Mouse (Mus musculus): ENCODE data around the gene Cd46. TPM values are rescaled to one million over a fixed set of nuclear protein-coding genes. Genes with fewer than 3 reads are reported as not detected.

Cd46 gene
- polyA plus RNA-seq, 1 experiment, result not detected

DNA sequence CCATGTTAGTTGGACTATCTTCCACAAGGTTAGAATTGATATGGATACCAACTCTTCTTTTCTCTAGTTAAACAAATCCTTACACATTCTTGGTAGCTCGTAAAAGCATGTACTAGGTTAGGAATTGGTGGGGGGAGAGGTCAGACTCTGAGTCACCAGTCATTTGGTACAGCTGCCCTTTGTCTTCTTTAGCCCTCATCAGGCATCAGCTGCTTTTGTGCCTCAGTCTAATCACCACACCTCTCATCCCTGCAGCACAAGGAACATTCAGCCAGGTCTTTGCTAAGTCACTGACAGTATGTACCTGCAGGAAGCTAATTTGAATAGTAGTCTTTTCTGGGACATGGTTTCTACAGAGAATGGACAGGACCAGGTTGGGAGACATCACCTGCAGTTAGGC lies 64.5 kb downstream of the Cd46 start:
- H3K4me1 ChIP-seq (ENCODE audit: control insufficient read depth, insufficient read depth, low read length), result no peaks in the 10 kb centered on the region; the same call in 1 of the 2 replicates
- no peak for TF ChIP-seq POLR2A (IDR thresholded peaks at IDR 0.05; ENCODE audit: insufficient read depth, low read depth, low read length)
- TF ChIP-seq CTCF (IDR thresholded peaks at IDR 0.05; ENCODE audit: insufficient read depth, low read depth, low read length), result no peak
- 61% methylated on average over 1 of the region's 1 CpGs for WGBS
- no peak overlapping the region for H3K27ac ChIP-seq (ENCODE audit: insufficient read depth, low read depth, low read length)
- H3K4me3 ChIP-seq (ENCODE audit: insufficient read depth, low read depth, low read length), result no peak overlapping the region

DNA sequence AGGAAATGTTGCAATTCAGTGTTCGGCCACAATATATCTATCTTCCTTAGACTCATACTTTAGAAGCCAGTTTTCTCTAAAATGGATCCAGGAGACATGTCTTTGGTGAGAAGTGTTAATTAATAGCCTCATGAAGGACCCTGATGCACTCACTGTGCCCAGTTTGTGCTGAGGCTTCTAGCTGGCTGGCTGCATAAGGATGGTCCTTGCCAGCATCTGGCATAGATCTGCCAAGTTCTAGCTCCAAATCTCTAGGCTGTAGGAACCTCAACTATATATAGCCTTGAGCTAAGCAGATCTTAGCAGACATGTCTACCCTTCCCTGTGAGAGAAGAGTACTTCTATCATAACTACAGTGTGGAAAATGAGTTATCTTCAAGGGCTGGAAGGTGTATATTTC lies 68.2 kb downstream of the Cd46 start:
- 89% methylated on average over 1 of the region's 1 CpGs for WGBS
- Histone ChIP-seq H3K27ac (ENCODE audit: insufficient read depth, low read depth, low read length) (no peak overlapping the region), H3K4me1 (ENCODE audit: control insufficient read depth, insufficient read depth, low read length) (peaks cover 11% of the 10 kb centered on the region), H3K4me3 (ENCODE audit: insufficient read depth, low read depth, low read length) (no peak overlapping the region)
- TF ChIP-seq CTCF (IDR thresholded peaks at IDR 0.05; ENCODE audit: insufficient read depth, low read depth, low read length), result no peak
- no peak for TF ChIP-seq POLR2A (IDR thresholded peaks at IDR 0.05; ENCODE audit: insufficient read depth, low read depth, low read length)

DNA sequence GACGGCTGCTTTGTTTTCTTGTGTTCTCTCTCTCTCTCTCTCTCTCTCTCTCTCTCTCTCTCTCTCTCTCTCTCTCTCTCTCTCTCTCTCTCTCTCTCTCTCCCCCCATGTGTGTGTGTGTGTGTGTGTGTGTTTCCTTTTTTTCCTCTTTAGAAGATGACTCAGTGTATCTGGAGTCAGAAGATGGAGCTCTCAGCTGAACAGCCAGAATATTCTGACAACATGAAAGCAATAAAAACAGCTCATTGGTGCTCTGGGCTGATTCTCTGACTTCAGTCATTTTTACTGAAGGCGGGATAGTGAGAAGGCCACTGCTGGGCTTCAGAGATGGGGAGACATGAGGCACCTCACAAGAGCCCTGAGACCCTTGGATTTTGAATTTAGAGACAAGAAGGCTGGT lies 70.2 kb downstream of the Cd46 start:
- Histone ChIP-seq H3K4me3 (ENCODE audit: insufficient read depth, low read depth, low read length) (peak overlapping the region; percentile 26; the same call in 1 of the 2 replicates), H3K27ac (ENCODE audit: insufficient read depth, low read depth, low read length) (0 out of 2 replicates have a peak overlapping the region, but pooled peaks have one; percentile 17), H3K4me1 (ENCODE audit: control insufficient read depth, insufficient read depth, low read length) (peaks cover 16% of the 10 kb centered on the region)
- WGBS, result 43% methylated on average over 2 of the region's 2 CpGs
- no peak for TF ChIP-seq POLR2A (IDR thresholded peaks at IDR 0.05; ENCODE audit: insufficient read depth, low read depth, low read length)
- no peak for TF ChIP-seq CTCF (IDR thresholded peaks at IDR 0.05; ENCODE audit: insufficient read depth, low read depth, low read length)

DNA sequence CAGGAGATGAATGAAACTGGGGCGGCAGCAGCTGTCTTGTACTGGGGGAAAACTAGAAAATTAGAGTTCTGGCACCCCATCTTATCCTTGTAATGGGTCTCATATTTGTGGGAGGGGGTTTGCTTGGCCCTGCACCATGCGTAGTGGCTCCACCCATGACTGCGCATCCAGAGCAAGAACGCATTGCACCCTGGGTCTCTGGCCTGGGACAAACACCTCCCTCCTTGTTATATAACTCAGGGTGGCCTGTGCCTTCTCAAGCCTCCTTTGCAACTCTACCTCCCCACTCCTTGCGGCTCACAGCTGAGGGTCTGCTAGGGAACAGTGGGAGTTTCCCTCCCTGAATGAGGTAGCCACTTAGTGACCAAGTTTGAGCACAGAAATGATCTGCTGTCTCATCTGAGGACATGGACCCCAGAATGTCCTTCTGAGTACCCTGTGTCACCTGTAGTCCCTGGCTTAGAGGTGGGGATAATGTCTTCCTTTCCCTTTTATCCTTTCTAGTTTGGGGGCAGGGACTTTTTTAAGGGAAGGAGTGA lies 72.9 kb downstream of the Cd46 start:
- Histone ChIP-seq H3K27ac (ENCODE audit: insufficient read depth, low read depth, low read length) (no peak overlapping the region), H3K4me1 (ENCODE audit: control insufficient read depth, insufficient read depth, low read length) (peaks cover 16% of the 10 kb centered on the region), H3K4me3 (ENCODE audit: insufficient read depth, low read depth, low read length) (peak overlapping the region; percentile 50)
- WGBS, result 89% methylated on average over 5 of the region's 5 CpGs
- TF ChIP-seq CTCF (IDR thresholded peaks at IDR 0.05; ENCODE audit: insufficient read depth, low read depth, low read length) (no peak), POLR2A (IDR thresholded peaks at IDR 0.05; ENCODE audit: insufficient read depth, low read depth, low read length) (no peak)

DNA sequence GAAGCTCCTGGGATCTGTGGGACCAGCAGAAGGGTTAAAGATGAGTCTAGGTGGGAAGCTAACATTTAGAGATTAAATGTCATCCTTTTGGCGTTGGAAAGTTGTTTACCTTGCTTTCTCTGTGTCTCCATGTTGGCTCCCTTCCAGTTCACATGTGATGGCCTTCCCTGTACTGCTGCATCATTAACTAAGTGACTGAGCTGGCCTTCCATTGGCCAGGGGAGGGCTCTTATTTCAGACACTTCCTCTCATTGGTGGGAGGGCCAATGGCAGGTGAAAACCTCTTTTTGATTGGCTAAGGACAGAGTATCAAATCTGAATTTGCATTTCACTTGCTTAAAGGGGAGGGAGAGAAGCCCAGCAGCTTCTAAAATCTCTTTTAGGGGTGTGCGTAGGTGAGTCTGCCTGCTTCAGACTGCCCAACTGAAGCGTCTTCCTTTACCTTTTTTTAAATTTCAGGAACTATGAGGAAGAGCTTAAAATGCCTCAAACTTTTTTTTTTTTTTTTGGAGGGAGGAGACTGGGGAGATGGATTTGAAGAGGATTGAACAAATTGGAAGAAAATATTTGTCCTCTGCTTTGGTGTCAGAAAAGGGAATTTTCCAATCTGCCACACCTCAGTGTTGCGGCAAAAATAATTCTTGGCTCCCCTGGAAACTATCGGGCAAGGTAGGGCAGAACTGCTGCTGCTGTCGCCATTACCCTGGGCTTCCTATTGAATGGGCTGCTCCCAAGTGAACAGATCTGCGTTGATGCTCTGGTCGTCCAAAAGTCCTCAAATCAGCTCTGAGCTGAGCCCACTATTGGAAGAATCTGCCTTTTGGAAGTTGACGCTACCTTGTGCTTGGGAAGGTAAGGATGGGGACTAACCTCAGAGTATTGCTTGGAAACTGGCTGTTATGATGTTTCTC lies 73.7 kb downstream of the Cd46 start:
- Histone ChIP-seq H3K27ac (ENCODE audit: insufficient read depth, low read depth, low read length) (peak overlapping the region; percentile 99), H3K4me3 (ENCODE audit: insufficient read depth, low read depth, low read length) (peak overlapping the region; percentile 51), H3K4me1 (ENCODE audit: control insufficient read depth, insufficient read depth, low read length) (peaks cover 16% of the 10 kb centered on the region)
- TF ChIP-seq POLR2A (IDR thresholded peaks at IDR 0.05; ENCODE audit: insufficient read depth, low read depth, low read length) (no peak), CTCF (IDR thresholded peaks at IDR 0.05; ENCODE audit: insufficient read depth, low read depth, low read length) (no peak)
- WGBS, result 60% methylated on average over 9 of the region's 9 CpGs

DNA sequence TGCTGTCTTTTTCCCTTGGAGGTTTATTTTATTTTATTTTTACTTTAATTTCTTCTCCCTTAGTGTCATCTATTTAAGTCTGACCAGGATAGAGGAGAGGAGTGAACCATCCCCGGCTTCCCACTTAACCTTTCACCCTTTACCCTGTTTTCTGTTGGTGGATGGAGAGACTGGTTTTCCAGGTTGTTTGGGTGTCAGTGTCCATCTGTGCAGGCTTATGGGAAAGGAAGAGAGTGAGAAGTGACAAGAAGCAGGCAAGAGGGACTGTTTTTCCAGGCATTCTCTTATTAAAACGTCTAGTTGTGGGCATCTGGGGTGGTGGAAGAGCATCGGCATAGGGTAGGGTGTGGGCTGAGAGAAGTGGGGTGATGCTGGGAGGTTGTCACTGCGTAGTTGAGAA lies 74.4 kb downstream of the Cd46 start:
- 23% methylated on average over 4 of the region's 4 CpGs for WGBS
- no peak for TF ChIP-seq CTCF (IDR thresholded peaks at IDR 0.05; ENCODE audit: insufficient read depth, low read depth, low read length)
- no peak for TF ChIP-seq POLR2A (IDR thresholded peaks at IDR 0.05; ENCODE audit: insufficient read depth, low read depth, low read length)
- Histone ChIP-seq H3K27ac (ENCODE audit: insufficient read depth, low read depth, low read length) (peak overlapping the region; percentile 99), H3K4me3 (ENCODE audit: insufficient read depth, low read depth, low read length) (peak overlapping the region; percentile 51), H3K4me1 (ENCODE audit: control insufficient read depth, insufficient read depth, low read length) (peaks cover 16% of the 10 kb centered on the region)

GRCm38 (mm10) chr1:195016811-195017501 lies 75.1 kb downstream of the Cd46 start:
- WGBS, result 6% methylated on average over 11 of the region's 11 CpGs
- Histone ChIP-seq H3K4me1 (ENCODE audit: control insufficient read depth, insufficient read depth, low read length) (peaks cover 14% of the 10 kb centered on the region), H3K4me3 (ENCODE audit: insufficient read depth, low read depth, low read length) (peak overlapping the region; percentile 85), H3K27ac (ENCODE audit: insufficient read depth, low read depth, low read length) (peak overlapping the region; percentile 99)
- no peak for TF ChIP-seq POLR2A (IDR thresholded peaks at IDR 0.05; ENCODE audit: insufficient read depth, low read depth, low read length)
- peak; percentile 15; the same call in 1 of the 2 replicates for TF ChIP-seq CTCF (IDR thresholded peaks at IDR 0.05; ENCODE audit: insufficient read depth, low read depth, low read length)

DNA sequence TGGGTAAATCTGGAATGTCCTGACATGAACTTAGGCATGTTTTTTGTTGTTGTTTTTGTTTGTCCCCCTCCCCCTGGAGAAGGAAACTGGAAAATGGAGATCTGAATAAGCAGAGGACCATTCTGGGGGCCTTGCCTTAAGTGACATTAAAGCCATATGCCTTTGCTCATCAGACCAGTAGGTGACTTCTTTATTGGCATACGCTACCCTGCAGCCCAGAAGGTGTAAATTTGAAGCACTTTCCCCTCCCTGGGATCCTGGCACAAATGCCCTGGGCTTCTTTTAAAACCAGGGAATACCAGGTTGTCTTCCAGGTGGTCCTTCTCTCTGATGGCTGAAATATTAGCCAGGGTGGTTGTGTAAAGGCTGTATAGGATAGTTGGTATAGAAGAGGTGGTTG lies 76.8 kb downstream of the Cd46 start:
- peaks cover 12% of the 10 kb centered on the region for H3K4me1 ChIP-seq (ENCODE audit: control insufficient read depth, insufficient read depth, low read length)
- TF ChIP-seq CTCF (IDR thresholded peaks at IDR 0.05; ENCODE audit: insufficient read depth, low read depth, low read length), result no peak
- WGBS, result 100% methylated on average over 1 of the region's 1 CpGs
- no peak overlapping the region for H3K27ac ChIP-seq (ENCODE audit: insufficient read depth, low read depth, low read length)
- H3K4me3 ChIP-seq (ENCODE audit: insufficient read depth, low read depth, low read length), result no peak overlapping the region
